Mouse (Mus musculus) kidney, postnatal 36 days (tissue): ENCODE data around the gene Ethe1.
"Not testable (repeated sequence)": the region's sequence is repeated elsewhere in the genome, so short reads cannot be mapped to it uniquely, and the experiment has no call there.

ENCODE experiments used
- DNase-seq, 2 experiments: peaks; one replicate each; pipeline ENCODE4 v3.0.0; 2021 to 2022; ENCODE audit warnings: mixed read lengths in 2 of 2

The Ethe1 gene

DNA sequence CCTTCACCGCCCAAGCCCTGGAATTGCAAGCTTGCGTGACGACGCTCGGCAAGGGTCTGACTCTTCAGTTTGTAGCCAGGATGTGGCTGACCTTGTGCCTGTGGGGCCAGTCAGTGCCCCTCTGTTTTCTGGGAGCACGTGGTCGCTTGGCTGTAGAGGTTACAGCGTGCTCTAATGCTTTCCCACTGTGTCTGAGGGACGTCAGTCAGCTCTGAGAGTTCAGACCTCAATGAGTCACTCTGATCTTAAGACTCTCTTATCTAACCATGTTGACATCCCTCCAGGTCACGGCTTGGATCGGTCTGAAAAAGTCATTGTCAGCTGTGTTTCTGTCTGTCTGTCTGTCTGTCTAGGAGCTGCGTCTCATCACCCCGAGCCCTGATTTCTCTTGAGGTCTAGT lies 27.5 kb downstream of the Ethe1 start:
- DNase-seq, result no peak

- DNase-seq, result no peak
Observed at GRCm38 (mm10) chr7:24617763-24618162, 30.4 kb downstream of the Ethe1 start.

GRCm38 (mm10) chr7:24618374-24618773 lies 31.0 kb downstream of the Ethe1 start:
- DNase-seq, result not testable (repeated sequence)

GRCm38 (mm10) chr7:24619671-24620397 lies 32.5 kb downstream of the Ethe1 start:
- no peak for DNase-seq

DNA sequence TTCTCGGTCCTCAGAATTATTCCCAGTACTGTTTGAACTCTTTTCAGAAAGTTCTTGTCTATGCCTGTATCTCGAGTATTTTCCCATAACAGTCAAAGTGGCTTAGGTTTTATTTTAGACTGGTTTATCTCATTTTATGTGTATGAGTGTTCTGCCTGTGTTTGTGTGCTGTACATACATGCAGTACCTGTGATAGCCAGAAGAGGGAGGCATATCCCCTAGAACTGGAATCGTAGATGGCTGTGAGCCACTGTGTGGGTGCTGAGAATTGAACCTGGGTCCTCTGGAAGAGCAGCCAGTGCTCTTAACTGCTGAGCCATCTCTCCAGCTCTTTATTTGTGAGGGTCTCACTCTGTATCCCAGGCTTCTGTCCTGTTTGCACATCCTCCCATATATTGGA lies 33.9 kb downstream of the Ethe1 start:
- DNase-seq, result no peak

GRCm38 (mm10) chr7:24622967-24623366 lies 35.6 kb downstream of the Ethe1 start:
- DNase-seq, result no peak

GRCm38 (mm10) chr7:24628685-24629610 lies 41.6 kb downstream of the Ethe1 start:
- peak; percentile 87 to 93 for DNase-seq

DNA sequence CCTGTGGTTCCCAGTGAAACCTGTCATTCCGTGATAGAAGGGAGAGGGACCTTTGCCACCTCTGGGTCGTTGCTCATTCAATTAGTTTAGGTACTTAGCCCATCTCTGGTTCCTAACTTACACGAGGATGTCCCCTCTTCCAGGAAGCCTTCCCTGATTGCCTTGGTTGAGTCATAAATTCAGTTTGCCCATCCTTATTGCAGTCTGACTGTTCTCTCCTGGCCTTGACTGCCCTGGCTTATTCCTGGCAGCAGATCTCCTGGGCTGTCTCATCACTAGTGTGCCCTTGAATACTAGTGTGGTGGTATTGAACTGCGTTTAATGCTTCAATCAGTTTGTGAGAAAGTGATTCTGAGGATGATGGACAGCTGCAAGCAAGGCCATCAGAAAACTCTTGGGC lies 42.3 kb downstream of the Ethe1 start:
- no peak for DNase-seq

DNA sequence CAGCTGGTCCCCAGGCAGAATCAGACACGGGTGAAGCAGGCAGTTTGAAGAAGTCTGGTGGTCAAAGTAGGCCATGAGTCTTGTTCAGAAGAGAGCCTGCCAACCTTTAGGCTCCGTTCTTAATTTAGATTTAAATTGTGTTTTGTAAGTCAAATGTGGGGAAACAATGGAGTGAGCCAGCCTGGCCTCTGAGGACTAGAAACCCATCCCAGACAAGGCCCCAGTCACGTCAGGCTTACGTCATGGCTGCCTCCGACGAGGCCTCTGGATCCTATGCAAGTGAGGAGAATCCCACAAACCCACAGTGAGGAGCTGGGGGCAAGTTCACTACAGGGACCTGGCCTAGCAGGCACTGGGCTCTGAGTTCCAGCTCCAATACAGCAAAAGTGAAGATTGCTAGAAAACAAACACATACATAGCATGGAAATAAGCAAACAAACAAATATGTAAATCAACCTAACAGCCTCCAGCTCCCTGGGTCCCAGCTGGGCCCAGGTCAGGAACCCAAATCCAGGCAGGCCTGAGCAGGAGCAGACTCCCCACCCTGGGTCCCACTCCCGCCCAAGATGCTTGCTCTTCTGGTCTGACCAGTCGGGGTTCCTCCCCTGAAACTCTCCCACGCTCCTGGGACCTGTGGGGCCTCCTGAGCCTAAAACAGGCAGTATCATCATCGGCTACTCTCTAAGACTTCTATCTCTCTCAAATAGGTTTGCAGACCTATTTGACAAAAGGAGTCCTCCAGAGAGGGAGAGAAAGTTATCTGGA lies 43.0 kb downstream of the Ethe1 start:
- no peak for DNase-seq

DNA sequence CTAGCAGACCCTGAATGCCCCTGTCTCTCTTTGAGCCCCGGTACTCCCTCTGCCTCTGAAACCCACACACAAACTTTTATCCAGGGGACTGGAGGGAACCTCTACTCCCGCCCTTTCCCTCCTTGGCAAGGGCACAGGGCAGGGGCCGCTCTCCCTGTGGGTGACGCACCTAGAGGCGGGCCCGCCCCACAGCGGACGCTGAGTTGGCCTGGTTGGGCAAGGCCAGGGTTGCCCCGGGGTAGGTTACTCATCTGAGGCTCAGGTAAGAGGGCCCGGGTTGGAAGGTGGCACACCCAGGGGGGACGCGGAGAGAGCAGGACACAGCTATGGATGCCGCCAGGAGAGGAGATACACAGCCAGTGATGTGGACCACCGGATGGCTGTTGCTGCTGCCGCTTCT lies 48.9 kb downstream of the Ethe1 start, which contains the start of gene Lypd3:
Lypd3 (plus strand) TSS at position 287 of the 400 bp plus-strand sequence.
- DNase-seq, result no peak

DNA sequence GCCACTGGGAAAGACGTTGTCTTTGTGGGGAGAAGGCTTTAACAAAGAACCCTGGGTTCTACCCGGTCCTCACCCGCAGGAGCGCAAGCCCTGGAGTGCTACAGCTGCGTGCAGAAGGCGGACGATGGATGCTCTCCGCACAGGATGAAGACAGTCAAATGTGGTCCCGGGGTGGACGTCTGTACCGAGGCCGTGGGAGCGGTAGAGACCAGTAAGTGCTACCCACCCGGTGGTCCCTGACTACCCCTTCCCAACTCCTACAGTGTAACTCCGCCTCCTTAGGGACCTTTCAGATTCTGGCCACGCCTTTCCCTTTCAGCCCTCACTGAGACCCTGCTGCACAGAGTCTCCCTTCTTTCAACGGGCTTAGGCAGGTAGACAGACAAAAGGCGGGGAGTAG lies 49.7 kb downstream of the Ethe1 start:
- DNase-seq, result no peak

DNA sequence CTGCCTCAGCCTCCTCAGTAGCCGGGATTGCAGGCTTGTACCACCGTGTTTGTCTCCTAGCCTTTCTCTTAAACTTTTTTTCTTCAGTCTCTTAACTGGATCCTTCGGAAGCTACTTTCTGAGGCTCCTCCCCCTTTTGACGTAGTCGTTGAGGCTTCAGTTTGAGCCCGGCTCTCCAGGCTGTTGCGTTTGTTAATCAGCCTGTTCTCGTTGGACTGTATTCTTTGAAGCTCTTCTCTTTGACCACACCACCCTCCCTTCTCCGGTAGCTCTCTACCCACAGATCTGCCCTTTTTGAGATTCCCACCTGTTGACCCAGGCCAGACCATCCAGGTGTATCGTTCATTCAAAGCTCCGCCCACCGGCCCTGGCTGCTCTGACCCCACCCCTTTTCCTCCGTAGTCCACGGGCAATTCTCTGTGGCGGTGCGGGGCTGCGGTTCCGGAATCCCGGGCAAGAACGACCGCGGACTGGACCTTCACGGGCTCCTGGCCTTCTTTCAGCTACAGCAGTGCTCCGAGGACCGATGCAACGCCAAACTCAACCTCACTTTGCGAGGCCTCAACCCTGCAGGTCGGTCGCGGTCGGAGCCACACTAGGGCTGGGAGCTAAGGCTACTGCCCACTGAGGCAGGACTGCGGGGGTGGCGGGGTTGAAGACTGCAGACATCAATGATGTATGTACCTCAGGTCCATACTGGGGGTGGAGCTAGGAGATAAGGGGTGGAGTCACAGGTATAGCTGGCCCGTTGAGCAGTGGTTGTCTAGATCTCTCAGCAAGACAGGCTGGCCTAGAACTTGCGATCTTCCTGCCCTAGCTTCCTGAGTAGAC lies 50.9 kb downstream of the Ethe1 start:
- peak; percentile 25 to 67 for DNase-seq

DNA sequence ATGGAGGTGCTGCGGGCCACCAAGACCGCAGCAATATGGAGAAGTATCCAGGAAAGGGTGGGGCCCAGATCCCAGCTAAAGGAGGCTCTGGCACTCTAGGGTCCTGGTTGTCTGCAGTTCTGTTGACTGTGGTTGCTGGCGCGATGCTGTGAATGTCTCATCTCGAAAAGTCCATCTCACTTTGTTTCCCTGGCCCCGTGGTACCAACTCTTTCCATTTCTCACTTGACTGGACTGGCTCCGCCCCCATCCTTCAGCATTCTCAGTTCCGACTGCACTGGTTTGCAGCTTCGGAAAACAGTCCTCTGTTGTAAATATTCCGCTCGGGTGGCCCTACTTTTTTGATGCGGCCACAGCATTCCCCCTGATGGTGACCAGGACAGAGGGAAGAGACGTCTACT lies 53.1 kb downstream of the Ethe1 start:
- peak in 1 of 2 experiments; percentile 36 for DNase-seq

- peak; percentile 57 to 82 for DNase-seq
Observed at GRCm38 (mm10) chr7:24642491-24642890, 55.1 kb downstream of the Ethe1 start.

GRCm38 (mm10) chr7:24644492-24644891 lies 57.1 kb downstream of the Ethe1 start:
- DNase-seq, result no peak

DNA sequence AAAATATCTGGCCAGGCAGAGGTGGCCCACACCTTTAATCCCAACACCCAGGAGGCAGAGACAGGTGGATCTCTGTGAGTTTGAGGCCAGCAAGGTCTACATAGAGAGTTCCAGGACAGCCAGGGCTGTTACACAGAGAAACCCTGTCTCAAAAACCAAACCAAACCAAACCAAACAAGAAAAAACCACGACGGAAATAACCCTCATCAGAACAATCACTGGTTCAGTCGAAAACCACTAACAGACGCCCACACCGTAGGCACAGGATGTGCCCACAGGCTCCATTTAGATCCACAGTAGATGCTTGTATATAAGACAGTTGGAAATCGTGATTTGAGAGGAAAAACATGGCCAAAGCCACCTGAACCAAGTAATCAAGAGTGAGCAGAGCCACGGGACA lies 57.7 kb downstream of the Ethe1 start:
- no peak for DNase-seq

DNA sequence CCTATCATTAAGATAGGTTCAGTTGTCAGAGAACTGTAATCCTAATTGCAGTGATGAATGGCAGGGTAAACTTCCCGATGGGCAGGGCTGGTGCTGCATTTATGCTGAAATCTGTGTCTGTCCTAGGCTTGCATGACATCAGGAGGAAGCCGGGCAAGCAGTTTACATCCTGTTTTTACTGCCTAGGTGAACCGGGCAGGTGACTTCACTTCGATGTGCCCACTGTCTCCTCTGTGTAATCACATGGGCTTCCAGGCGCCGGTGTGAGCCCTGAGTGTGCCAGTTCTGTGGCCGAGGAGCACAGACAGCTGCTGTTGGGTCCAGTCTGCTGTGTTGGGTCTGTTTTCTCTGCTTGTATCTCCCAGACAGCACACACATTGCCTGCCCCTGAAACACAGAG lies 59.1 kb downstream of the Ethe1 start:
- no peak for DNase-seq

GRCm38 (mm10) chr7:24653681-24654080 lies 66.3 kb downstream of the Ethe1 start:
- DNase-seq, result peak; percentile 63 to 81
